Mouse (Mus musculus): ENCODE data around the gene Hcn2. TPM values are rescaled to one million over a fixed set of nuclear protein-coding genes. Genes with fewer than 3 reads are reported as not detected.
"Not testable (repeated sequence)": the region's sequence is repeated elsewhere in the genome, so short reads cannot be mapped to it uniquely, and the experiment has no call there.

Hcn2 gene
- total and polyA plus RNA-seq, 2 experiments from 2014 or later, result 5.5 to 92.6 TPM

GRCm38 (mm10) chr10:79745898-79746773 lies 29.7 kb downstream of the Hcn2 start, which contains the start of gene Polrmt:
Gene Polrmt, minus strand, starts transcription at chr10:79746581.
- Histone ChIP-seq H3K4me2 (ENCODE audit: low read depth, low read length) (peak within 1 kb of the TSS; percentile 77), H3K4me1 (ENCODE audit: insufficient read depth, low read length) (peaks cover 3% of the 10 kb centered on the region; the same call in 1 of the 2 replicates), H3K4me3 (ENCODE audit: low read length) (peak within 1 kb of the TSS; percentile 59), H3K36me3 (ENCODE audit: insufficient read depth, low read length) (peaks cover 8% of the 10 kb centered on the region), H3K27ac (no peak within 1 kb of the TSS), H3K9ac (replicated peaks; ENCODE audit: low read length) (peak within 1 kb of the TSS; percentile 48), H3K9me3 (ENCODE audit: low read length) (no peaks in the 10 kb centered on the region), H3K27me3 (ENCODE audit: insufficient read depth, low read length) (no peaks in the 10 kb centered on the region)
- DNase-seq (ENCODE audit: low spot score) (peak; percentile 99), ATAC-seq (peak; percentile 95)
- TF ChIP-seq CTCF (IDR thresholded peaks at IDR 0.05; ENCODE audit: low read depth), result peak; percentile 61
- WGBS, result 2% methylated on average over 38 of the region's 38 CpGs

GRCm38 (mm10) chr10:79746774-79747151 lies 30.3 kb downstream of the Hcn2 start:
- H3K36me3 ChIP-seq (ENCODE audit: insufficient read depth, low read length), result peaks cover 4% of the 10 kb centered on the region
- peak overlapping the region; percentile 59 for H3K4me3 ChIP-seq (ENCODE audit: low read length)
- H3K4me2 ChIP-seq (ENCODE audit: low read depth, low read length), result peak overlapping the region; percentile 77
- H3K4me1 ChIP-seq (ENCODE audit: insufficient read depth, low read length), result peaks cover 3% of the 10 kb centered on the region; the same call in 1 of the 2 replicates
- H3K27ac ChIP-seq, result no peak overlapping the region
- H3K9me3 ChIP-seq (ENCODE audit: low read length), result no peaks in the 10 kb centered on the region
- no peaks in the 10 kb centered on the region for H3K27me3 ChIP-seq (ENCODE audit: insufficient read depth, low read length)
- no peak for TF ChIP-seq CTCF (IDR thresholded peaks at IDR 0.05; ENCODE audit: low read depth)
- DNase-seq (ENCODE audit: low spot score) (no peak), ATAC-seq (peak; percentile 40; the same call in 1 of the 2 replicates)
- WGBS, result 20% methylated on average over 6 of the region's 6 CpGs
- H3K9ac ChIP-seq (replicated peaks; ENCODE audit: low read length), result 0 out of 2 replicates have a peak overlapping the region, but pooled peaks have one; percentile 28

GRCm38 (mm10) chr10:79748496-79748895 lies 32.1 kb downstream of the Hcn2 start:
- no peak overlapping the region for H3K27ac ChIP-seq
- H3K9me3 ChIP-seq (ENCODE audit: low read length), result no peaks in the 10 kb centered on the region
- no peaks in the 10 kb centered on the region; the same call in 1 of the 2 replicates for H3K36me3 ChIP-seq (ENCODE audit: insufficient read depth, low read length)
- whole genome bisulfite sequencing, result 77% methylated on average over 6 of the region's 6 CpGs
- H3K4me1 ChIP-seq (ENCODE audit: insufficient read depth, low read length), result peaks cover 3% of the 10 kb centered on the region; the same call in 1 of the 2 replicates
- no peak for TF ChIP-seq CTCF (IDR thresholded peaks at IDR 0.05; ENCODE audit: low read depth)
- no peak overlapping the region for H3K9ac ChIP-seq (replicated peaks; ENCODE audit: low read length)
- H3K27me3 ChIP-seq (ENCODE audit: insufficient read depth, low read length), result no peaks in the 10 kb centered on the region
- no peak for ATAC-seq
- no peak overlapping the region for H3K4me2 ChIP-seq (ENCODE audit: low read depth, low read length)
- no peak for DNase-seq (ENCODE audit: low spot score)
- H3K4me3 ChIP-seq (ENCODE audit: low read length), result no peak overlapping the region

GRCm38 (mm10) chr10:79754856-79755516 lies 38.6 kb downstream of the Hcn2 start, which contains the start of gene Fgf22:
Gene Fgf22, plus strand, starts transcription at chr10:79755076.
- H3K4me2 ChIP-seq (ENCODE audit: low read depth, low read length), result peak within 1 kb of the TSS; percentile 63
- WGBS, result 1% methylated on average over 36 of the region's 36 CpGs

GRCm38 (mm10) chr10:79755854-79756253 lies 39.4 kb downstream of the Hcn2 start:
- no peak overlapping the region for H3K9ac ChIP-seq (replicated peaks; ENCODE audit: low read length)
- H3K27me3 ChIP-seq (ENCODE audit: insufficient read depth, low read length), result no peaks in the 10 kb centered on the region
- WGBS, result 82% methylated on average over 3 of the region's 3 CpGs
- H3K4me2 ChIP-seq (ENCODE audit: low read depth, low read length), result no peak overlapping the region
- no peak for TF ChIP-seq CTCF (IDR thresholded peaks at IDR 0.05; ENCODE audit: low read depth)
- peak; percentile 20; the same call in 1 of the 2 replicates for ATAC-seq
- no peaks in the 10 kb centered on the region for H3K4me1 ChIP-seq (ENCODE audit: insufficient read depth, low read length)
- no peak overlapping the region for H3K4me3 ChIP-seq (ENCODE audit: low read length)
- H3K36me3 ChIP-seq (ENCODE audit: insufficient read depth, low read length), result peaks cover 27% of the 10 kb centered on the region
- no peak for DNase-seq (ENCODE audit: low spot score)
- H3K27ac ChIP-seq, result no peak overlapping the region
- H3K9me3 ChIP-seq (ENCODE audit: low read length), result no peaks in the 10 kb centered on the region

More at GRCm38 (mm10) chr10:79754856-79755516, 38.6 kb downstream of the Hcn2 start, which contains the start of gene Fgf22:
- peaks cover 20% of the 10 kb centered on the region for H3K36me3 ChIP-seq (ENCODE audit: insufficient read depth, low read length)
- no peaks in the 10 kb centered on the region for H3K27me3 ChIP-seq (ENCODE audit: insufficient read depth, low read length)
- peak within 1 kb of the TSS; percentile 51 for H3K9ac ChIP-seq (replicated peaks; ENCODE audit: low read length)
- ATAC-seq, result peak; percentile 78
- H3K27ac ChIP-seq, result no peak within 1 kb of the TSS
- DNase-seq (ENCODE audit: low spot score), result peak; percentile 77
- no peaks in the 10 kb centered on the region for H3K9me3 ChIP-seq (ENCODE audit: low read length)
- no peaks in the 10 kb centered on the region for H3K4me1 ChIP-seq (ENCODE audit: insufficient read depth, low read length)
- H3K4me3 ChIP-seq (ENCODE audit: low read length), result peak within 1 kb of the TSS; percentile 37
- TF ChIP-seq CTCF (IDR thresholded peaks at IDR 0.05; ENCODE audit: low read depth), result no peak

GRCm38 (mm10) chr10:79756660-79757059 lies 40.2 kb downstream of the Hcn2 start:
- no peak for ATAC-seq

GRCm38 (mm10) chr10:79759675-79760074 lies 43.2 kb downstream of the Hcn2 start:
- not testable (repeated sequence) for DNase-seq (ENCODE audit: low spot score); H3K4me3 ChIP-seq (ENCODE audit: low read length); ATAC-seq; H3K9me3 ChIP-seq (ENCODE audit: low read length); H3K27me3 ChIP-seq (ENCODE audit: insufficient read depth, low read length); H3K27ac ChIP-seq; H3K9ac ChIP-seq (replicated peaks; ENCODE audit: low read length); H3K4me1 ChIP-seq (ENCODE audit: insufficient read depth, low read length); H3K4me2 ChIP-seq (ENCODE audit: low read depth, low read length)
- 93% methylated on average over 1 of the region's 1 CpGs for WGBS
- peaks cover 40% of the 10 kb centered on the region for H3K36me3 ChIP-seq (ENCODE audit: insufficient read depth, low read length)

More at GRCm38 (mm10) chr10:79756660-79757059, 40.2 kb downstream of the Hcn2 start:
- no peak for TF ChIP-seq CTCF (IDR thresholded peaks at IDR 0.05; ENCODE audit: low read depth)
- no peak overlapping the region for H3K4me3 ChIP-seq (ENCODE audit: low read length)
- DNase-seq (ENCODE audit: low spot score), result no peak
- peaks cover 35% of the 10 kb centered on the region for H3K36me3 ChIP-seq (ENCODE audit: insufficient read depth, low read length)
- no peak overlapping the region for H3K27ac ChIP-seq
- no peaks in the 10 kb centered on the region for H3K27me3 ChIP-seq (ENCODE audit: insufficient read depth, low read length)
- H3K9me3 ChIP-seq (ENCODE audit: low read length), result no peaks in the 10 kb centered on the region
- H3K4me2 ChIP-seq (ENCODE audit: low read depth, low read length), result no peak overlapping the region
- no peaks in the 10 kb centered on the region for H3K4me1 ChIP-seq (ENCODE audit: insufficient read depth, low read length)
- 88% methylated on average over 24 of the region's 24 CpGs for WGBS
- no peak overlapping the region for H3K9ac ChIP-seq (replicated peaks; ENCODE audit: low read length)
